Mouse (Mus musculus): ENCODE results near the gene Wwp2. TPM values are rescaled to one million over a fixed set of nuclear protein-coding genes. Genes with fewer than 3 reads are reported as not detected.

The Wwp2 gene
- total and polyA plus RNA-seq, 3 experiments = 21.8 to 31.5 TPM; not detected in 1

GRCm38 (mm10) chr8:107417001-107417400 lies 19.2 kb upstream of the Wwp2 start:
- Histone ChIP-seq H3K4me3 (ENCODE audit: control insufficient read depth in 1 of 2, insufficient read depth in 1 of 2, low read depth in 2 of 2, low read length in 2 of 2) (no peak overlapping the region), H3K9me3 (replicated peaks; ENCODE audit: insufficient read depth, low read length) (no peaks in the 10 kb centered on the region), H3K36me3 (ENCODE audit: control insufficient read depth in 1 of 2, insufficient read depth in 2 of 2, low read length in 2 of 2) (peaks cover 3 to 30% of the 10 kb centered on the region in 2 experiments; a peak in 3 of 4 replicates), H3K27ac (ENCODE audit: control insufficient read depth, low read depth, low read length) (no peak overlapping the region), H3K9ac (ENCODE audit: control insufficient read depth, low read depth, low read length, poor library complexity, severe bottlenecking) (no peak overlapping the region), H3K27me3 (ENCODE audit: control insufficient read depth in 1 of 2, insufficient read depth in 2 of 2, low read length in 2 of 2) (no peaks in the 10 kb centered on the region), H3K79me2 (ENCODE audit: control insufficient read depth, insufficient read depth, low read length, poor library complexity) (peaks cover 13% of the 10 kb centered on the region; the same call in 1 of the 2 replicates), H3K4me1 (ENCODE audit: control insufficient read depth in 1 of 2, insufficient read depth in 2 of 2, low read length in 2 of 2) (peaks cover 0 to 4% of the 10 kb centered on the region in 2 experiments; a peak in 1 of 4 replicates)
- DNase-seq (ENCODE audit: low read depth, low spot score) = no peak
- no peak for TF ChIP-seq POLR2AphosphoS2 (IDR thresholded peaks at IDR 0.05; ENCODE audit: low read length)
- no peak for TF ChIP-seq ZC3H11A (IDR thresholded peaks at IDR 0.05; ENCODE audit: low read depth, low read length)

DNA sequence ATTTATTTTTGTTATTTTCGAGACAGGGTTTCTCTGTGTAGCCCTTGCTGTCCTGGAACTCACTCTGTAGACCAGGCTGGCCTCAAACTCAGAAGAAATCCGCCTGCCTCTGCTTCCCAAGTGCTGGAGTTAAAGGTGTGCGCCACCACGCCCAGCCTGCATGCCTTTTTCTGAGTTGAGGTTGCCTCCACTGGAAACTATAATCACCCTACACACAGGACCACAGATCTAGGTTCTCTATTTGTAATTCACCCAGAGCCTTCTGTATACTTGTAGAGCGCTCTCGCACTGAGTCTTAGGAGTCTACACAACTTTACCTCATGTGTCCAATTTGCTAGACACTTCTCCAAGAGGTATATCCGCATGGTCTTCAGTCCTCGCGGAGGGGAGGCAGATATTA lies 12.0 kb upstream of the Wwp2 start:
- peaks cover 0 to 3% of the 10 kb centered on the region in 2 experiments; a peak in 2 of 4 replicates for H3K27me3 ChIP-seq (ENCODE audit: control insufficient read depth in 1 of 2, insufficient read depth in 2 of 2, low read length in 2 of 2)
- peaks cover 22 to 25% of the 10 kb centered on the region in 2 experiments for H3K36me3 ChIP-seq (ENCODE audit: control insufficient read depth in 1 of 2, insufficient read depth in 2 of 2, low read length in 2 of 2)
- H3K79me2 ChIP-seq (ENCODE audit: control insufficient read depth, insufficient read depth, low read length, poor library complexity) = peaks cover 40% of the 10 kb centered on the region
- peak overlapping the region; percentile 82 for H3K9ac ChIP-seq (ENCODE audit: control insufficient read depth, low read depth, low read length, poor library complexity, severe bottlenecking)
- H3K27ac ChIP-seq (ENCODE audit: control insufficient read depth, low read depth, low read length) = peak overlapping the region; percentile 48
- no peak for DNase-seq (ENCODE audit: low read depth, low spot score)
- no peaks in the 10 kb centered on the region for H3K9me3 ChIP-seq (replicated peaks; ENCODE audit: insufficient read depth, low read length)
- H3K4me3 ChIP-seq (ENCODE audit: control insufficient read depth in 1 of 2, insufficient read depth in 1 of 2, low read depth in 2 of 2, low read length in 2 of 2) = peak overlapping the region; percentile 78 to 92
- peaks cover 6 to 22% of the 10 kb centered on the region in 2 experiments for H3K4me1 ChIP-seq (ENCODE audit: control insufficient read depth in 1 of 2, insufficient read depth in 2 of 2, low read length in 2 of 2)
- TF ChIP-seq CHD1 (IDR thresholded peaks at IDR 0.05; ENCODE audit: low read depth, low read length) (0 out of 2 replicates have a peak, but pooled peaks have one; percentile 65), ZKSCAN1 (IDR thresholded peaks at IDR 0.05; ENCODE audit: low read depth, low read length) (no peak)

DNA sequence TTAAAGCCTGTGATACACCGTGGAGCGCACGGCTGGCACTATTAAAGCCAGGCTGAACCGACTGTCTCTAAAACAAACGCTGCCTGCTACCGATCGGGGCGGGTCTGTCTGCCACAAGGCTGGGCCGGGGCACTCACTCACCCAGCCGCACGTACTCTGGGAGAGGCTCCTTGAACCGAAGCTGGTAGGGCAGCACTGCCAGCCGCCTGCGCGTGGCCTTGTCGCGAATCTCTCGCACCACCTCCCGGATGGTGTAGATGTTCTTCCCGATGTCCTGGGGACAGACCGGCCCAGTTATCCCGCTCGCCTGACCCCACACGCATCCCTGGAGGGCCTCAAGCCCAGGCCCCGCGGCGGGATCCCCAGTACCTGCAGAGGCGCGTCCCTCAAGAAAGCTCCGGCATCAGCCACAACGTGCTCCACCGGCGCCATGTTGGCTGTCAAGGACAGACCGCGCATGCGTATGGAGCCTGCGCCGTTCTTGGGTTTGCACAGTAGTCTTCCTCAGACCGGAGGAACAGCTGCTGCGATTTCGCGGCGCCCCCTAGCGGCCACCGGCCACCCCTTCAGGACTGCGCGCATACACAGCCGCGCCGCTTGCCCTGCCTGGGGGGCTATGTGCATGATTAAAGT lies 11.5 kb upstream of the Wwp2 start, which contains the start of gene Nob1:
Gene Nob1 (minus strand): TSS at position 455 of the 633 bp plus-strand sequence.
- Histone ChIP-seq H3K27me3 (ENCODE audit: control insufficient read depth in 1 of 2, insufficient read depth in 2 of 2, low read length in 2 of 2) (peaks cover 0 to 3% of the 10 kb centered on the region in 2 experiments; a peak in 2 of 4 replicates), H3K9ac (ENCODE audit: control insufficient read depth, low read depth, low read length, poor library complexity, severe bottlenecking) (peak within 1 kb of the TSS; percentile 82), H3K4me1 (ENCODE audit: control insufficient read depth in 1 of 2, insufficient read depth in 2 of 2, low read length in 2 of 2) (peaks cover 6 to 22% of the 10 kb centered on the region in 2 experiments), H3K79me2 (ENCODE audit: control insufficient read depth, insufficient read depth, low read length, poor library complexity) (peaks cover 40% of the 10 kb centered on the region), H3K9me3 (replicated peaks; ENCODE audit: insufficient read depth, low read length) (no peaks in the 10 kb centered on the region), H3K27ac (ENCODE audit: control insufficient read depth, low read depth, low read length) (peak within 1 kb of the TSS; percentile 48), H3K4me3 (ENCODE audit: control insufficient read depth in 1 of 2, insufficient read depth in 1 of 2, low read depth in 2 of 2, low read length in 2 of 2) (peak within 1 kb of the TSS; percentile 78 to 92), H3K36me3 (ENCODE audit: control insufficient read depth in 1 of 2, insufficient read depth in 2 of 2, low read length in 2 of 2) (peaks cover 18 to 25% of the 10 kb centered on the region in 2 experiments)
- peak; percentile 98 for DNase-seq (ENCODE audit: low read depth, low spot score)
- no peak for TF ChIP-seq TAL1 (IDR thresholded peaks at IDR 0.05; ENCODE audit: low read length)
- TF ChIP-seq RCOR1 (IDR thresholded peaks at IDR 0.05; ENCODE audit: low read depth, low read length) = no peak
- TF ChIP-seq TBP (IDR thresholded peaks at IDR 0.05; ENCODE audit: low read depth, low read length) = peak; percentile 74
- TF ChIP-seq ZNF384 (IDR thresholded peaks at IDR 0.05; ENCODE audit: low read depth, low read length) = no peak
- no peak for TF ChIP-seq USF2 (IDR thresholded peaks at IDR 0.05; ENCODE audit: borderline replicate concordance in 1 of 2, insufficient read depth in 1 of 2, low read depth in 1 of 2, low read length in 2 of 2)
- no peak for TF ChIP-seq E2F4 (IDR thresholded peaks at IDR 0.05; ENCODE audit: borderline replicate concordance, low read depth, low read length)
- peak; percentile 74 for TF ChIP-seq SMC3 (IDR thresholded peaks at IDR 0.05; ENCODE audit: low read depth, low read length)
- TF ChIP-seq ETS1 (IDR thresholded peaks at IDR 0.05; ENCODE audit: low read depth, low read length) = peak; percentile 50; the same call in 1 of the 2 replicates
- 0 out of 2 replicates have a peak, but pooled peaks have one; percentile 19 for TF ChIP-seq ZKSCAN1 (IDR thresholded peaks at IDR 0.05; ENCODE audit: low read depth, low read length)
- no peak for TF ChIP-seq UBTF (IDR thresholded peaks at IDR 0.05; ENCODE audit: borderline replicate concordance, insufficient read depth, low read depth, low read length)
- no peak; the same call in 1 of the 2 replicates for TF ChIP-seq ZC3H11A (IDR thresholded peaks at IDR 0.05; ENCODE audit: low read depth, low read length)
- TF ChIP-seq HCFC1 (IDR thresholded peaks at IDR 0.05; ENCODE audit: low read depth, low read length) = peak; percentile 83
- peak; percentile 93 for TF ChIP-seq NRF1 (IDR thresholded peaks at IDR 0.05; ENCODE audit: insufficient read depth, low read depth, low read length, poor library complexity, severe bottlenecking)
- no peak for TF ChIP-seq USF1 (IDR thresholded peaks at IDR 0.05; ENCODE audit: low read depth, low read length)
- TF ChIP-seq JUND (IDR thresholded peaks at IDR 0.05; ENCODE audit: low read depth, low read length) = no peak
- no peak for TF ChIP-seq MAFK (IDR thresholded peaks at IDR 0.05; ENCODE audit: borderline replicate concordance, low read depth, low read length)
- peak; percentile 96 for TF ChIP-seq MXI1 (IDR thresholded peaks at IDR 0.05; ENCODE audit: low read depth, low read length)
- no peak for TF ChIP-seq POLR2AphosphoS5 (IDR thresholded peaks at IDR 0.05; ENCODE audit: borderline replicate concordance, low read depth, low read length)
- no peak; the same call in 1 of the 2 replicates for TF ChIP-seq KAT2A (conservative IDR thresholded peaks at IDR 0.05; ENCODE audit: low read depth, low read length)
- TF ChIP-seq CHD1 (IDR thresholded peaks at IDR 0.05; ENCODE audit: low read depth, low read length) = no peak
- peak; percentile 84 to 99 (median 97) for TF ChIP-seq CTCF (IDR thresholded peaks at IDR 0.05 in 2 of 3, conservative IDR thresholded peaks at IDR 0.05 in 1 of 3; ENCODE audit: control insufficient read depth in 1 of 3, insufficient read depth in 1 of 3, low read depth in 2 of 3, low read length in 3 of 3, poor library complexity in 1 of 3, severe bottlenecking in 1 of 3)
- TF ChIP-seq MAZ (IDR thresholded peaks at IDR 0.05; ENCODE audit: low read depth, low read length) = no peak

Data from MEL (cell line).